Mouse (Mus musculus) A20 (cell line): ENCODE measurements around the gene Hfe2.
"Not testable (repeated sequence)": the region's sequence is repeated elsewhere in the genome, so short reads cannot be mapped to it uniquely, and the experiment has no call there.

Experiments
- DNase-seq: peaks from one replicate; pipeline ENCODE4 v3.0.0-alpha.2; 2011; ENCODE audit warnings: low read depth, low spot score

The Hfe2 gene

DNA sequence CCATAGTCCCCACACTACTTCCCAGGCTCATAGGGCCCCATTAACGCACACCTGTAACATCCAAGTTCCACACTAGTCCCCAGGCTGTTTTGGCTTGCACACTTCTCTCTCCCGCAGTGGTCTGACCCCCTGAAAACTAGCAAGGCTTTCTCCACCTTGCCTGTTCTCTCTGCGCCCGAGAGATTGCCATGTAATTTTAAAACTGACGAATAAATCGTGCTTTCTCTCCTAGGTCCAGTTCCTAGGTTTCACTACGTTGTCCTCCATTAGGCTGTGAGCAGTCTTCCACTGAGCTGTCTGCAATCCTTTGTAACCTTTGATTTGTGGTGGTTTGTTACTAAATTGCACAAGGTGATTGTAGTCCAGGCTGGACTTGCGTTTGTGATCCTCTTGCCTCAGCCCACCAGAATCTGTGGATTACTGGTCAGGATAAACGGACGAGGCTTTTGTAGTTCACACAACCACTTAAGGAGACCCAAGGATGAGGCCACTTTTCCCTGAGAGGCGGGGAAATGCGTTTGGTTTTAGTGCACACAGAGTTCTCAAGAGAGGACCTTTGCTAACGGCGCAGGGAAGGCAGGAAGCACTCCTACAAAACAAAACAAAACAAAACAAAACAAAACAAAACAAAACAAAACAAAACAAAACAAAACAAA is 28.2 kb upstream of the Hfe2 start:
- peak; percentile 54 for DNase-seq

DNA sequence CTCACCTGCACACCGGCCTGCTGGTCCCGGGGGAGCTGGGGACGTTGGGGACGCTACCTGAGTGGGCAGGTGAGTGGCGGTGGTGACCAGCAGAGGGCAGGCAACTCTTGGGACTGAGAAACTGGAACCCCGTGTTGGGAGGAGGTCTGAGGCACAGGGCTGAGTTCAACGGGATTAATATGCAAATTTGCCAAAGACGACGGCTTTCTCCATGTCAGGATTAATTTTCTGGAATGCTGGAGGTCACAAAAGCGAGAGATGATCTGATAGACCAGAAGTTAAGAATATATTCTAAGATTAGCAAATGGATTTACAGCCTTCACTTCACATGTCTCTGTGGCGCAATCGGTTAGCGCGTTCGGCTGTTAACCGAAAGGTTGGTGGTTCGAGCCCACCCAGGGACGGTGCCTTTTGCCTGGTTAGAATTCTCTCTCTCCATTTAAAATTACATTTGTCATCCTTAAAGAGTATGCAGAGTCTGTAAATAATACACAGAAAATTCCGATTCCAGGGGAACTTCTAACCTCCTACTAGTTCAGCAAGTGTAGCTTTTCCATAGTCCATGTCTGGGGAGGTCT is 27.4 kb upstream of the Hfe2 start:
- peak; percentile 89 for DNase-seq

DNA sequence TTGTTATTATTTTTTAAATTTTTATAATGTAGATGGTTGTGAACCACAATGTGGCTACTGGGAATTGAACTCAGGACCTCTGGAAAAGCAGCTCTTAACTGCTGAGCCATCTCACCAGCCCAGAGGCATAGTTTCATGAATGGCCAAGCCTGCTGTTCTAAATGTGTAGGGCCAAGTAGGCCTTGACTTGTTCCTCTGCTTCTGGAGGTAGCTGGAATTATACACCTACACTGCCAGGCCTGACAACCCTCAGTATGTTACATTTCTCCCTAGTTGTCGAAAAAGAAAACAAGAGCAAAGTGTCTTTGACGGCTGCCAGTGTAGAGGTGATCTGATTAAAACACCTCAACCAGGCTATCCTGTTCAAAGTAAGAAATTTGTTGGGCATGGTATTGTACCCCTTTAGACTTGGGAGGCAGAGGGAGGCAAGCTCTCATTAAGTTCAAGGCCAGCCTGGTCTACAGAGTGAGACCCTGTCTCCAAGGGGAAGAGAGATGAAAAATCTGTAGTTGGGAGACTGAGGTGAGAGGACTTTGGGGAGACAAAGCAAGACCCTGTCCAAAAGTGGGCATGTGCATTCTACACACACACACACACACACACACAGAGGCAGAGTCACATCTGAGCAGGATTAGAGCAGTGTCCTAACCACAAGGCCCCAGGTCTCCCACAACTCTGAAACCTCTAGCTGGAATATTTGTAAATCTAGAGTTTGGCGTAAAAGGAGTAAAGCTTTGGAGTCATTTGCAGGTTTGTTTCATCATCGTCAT is 26.3 kb upstream of the Hfe2 start:
- DNase-seq = peak; percentile 30

DNA sequence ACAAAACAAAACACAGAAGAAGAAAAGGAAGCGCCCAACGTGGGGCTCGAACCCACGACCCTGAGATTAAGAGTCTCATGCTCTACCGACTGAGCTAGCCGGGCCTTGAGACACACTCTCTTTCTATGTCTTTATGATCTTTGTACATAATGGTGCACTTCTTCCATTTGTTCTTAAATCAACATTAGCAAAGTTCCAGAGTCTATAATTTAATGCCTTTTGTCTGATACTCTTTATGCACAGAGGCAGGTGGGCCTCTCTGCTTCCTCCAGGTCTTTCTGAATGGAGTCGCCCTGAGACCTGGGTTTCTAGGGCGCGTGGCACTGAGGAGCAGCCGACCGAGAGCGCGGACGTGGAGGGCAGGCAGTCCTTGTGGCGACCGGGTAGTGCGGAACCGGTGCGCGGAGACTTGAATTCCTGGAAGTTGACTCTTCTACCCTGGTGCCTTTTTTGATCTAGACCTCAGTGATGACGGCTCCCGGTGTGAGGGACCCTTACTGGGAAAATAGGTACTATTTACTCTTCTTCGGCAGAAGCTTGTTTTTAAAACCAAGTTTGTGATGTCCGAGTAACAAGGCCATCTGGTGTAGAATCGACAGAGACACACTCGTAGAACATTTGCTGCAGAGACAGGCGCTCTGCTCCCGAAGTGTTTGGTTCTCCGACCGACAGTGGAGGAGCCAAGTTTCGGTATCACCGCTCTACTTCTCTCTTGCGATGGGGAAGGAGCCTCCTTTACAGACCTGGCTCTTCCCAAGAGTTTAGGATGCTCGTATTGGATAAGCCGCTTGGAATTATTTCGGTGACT is 25.3 kb upstream of the Hfe2 start:
- DNase-seq = peak; percentile 90

DNA sequence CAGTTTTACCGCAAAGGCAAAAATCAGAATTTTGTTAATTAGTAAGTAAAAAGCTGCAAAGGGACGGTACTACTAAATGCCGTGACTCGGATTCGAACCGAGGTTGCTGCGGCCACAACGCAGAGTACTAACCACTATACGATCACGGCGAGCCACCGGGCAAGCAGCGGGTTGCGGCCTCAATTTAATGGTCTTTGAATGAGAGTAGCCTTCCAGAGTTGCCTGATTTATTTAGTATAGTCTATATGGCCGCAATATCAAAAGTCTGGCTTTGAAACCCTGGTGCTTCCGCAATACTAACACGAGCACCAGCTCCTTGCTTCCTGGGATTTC is 24.7 kb upstream of the Hfe2 start:
- DNase-seq = peak; percentile 95

DNA sequence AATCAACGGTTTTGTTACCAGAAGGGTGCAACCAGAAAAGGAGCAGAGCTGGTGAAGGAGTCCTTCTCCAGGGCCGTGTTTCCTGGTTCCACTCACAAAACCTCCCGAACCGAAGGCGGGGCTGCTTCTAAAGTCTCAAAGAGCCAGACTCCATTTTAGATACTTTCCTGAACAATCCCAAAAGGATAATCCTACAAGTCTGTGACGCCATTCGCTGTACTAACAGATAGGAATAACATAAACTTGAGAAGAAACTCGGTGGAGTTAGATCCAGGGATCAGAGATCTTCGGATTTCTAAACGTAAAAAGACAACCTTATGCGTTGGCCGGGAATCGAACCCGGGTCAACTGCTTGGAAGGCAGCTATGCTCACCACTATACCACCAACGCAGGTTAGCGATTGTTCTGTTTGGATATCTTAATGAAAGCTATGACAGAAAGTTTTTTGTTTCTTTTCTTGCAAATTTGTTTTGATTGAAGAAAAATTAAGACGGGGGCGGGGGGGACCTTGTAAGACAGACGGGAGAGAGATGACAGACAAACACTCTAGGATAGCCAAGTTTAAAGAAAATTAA is 24.2 kb upstream of the Hfe2 start:
- DNase-seq = peak; percentile 92

DNA sequence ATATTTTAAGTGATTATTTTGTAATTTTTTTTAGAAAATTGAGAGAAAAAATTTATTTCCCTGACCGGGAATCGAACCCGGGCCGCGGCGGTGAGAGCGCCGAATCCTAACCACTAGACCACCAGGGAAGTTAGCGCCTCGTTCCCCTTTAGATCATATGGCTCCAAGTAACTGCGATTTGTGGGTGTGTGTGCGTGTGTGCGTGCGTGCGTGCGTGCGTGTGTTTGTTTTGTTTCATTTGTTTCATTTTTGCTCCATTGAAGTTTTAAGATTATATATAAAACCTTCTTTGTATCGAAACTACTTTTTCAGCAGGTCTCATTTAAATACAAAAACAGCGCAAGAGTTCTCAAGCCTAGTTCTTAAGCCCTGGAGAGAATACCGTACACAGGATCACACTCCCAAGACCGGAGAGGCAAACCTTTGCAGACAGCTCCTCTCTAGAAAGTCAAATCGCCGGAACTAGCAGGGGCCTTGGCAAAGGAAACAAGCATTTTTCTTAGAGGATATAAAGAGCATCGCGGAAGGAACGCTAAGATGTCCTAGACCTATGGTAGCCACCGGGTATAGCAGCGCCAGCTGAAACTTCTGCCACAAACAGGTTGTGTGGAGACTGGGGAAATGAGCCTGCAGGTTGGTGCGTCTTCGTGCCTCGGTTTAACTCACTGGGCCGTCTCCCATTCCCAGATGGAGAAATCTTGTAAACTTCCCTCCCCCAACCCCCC is 23.4 kb upstream of the Hfe2 start:
- DNase-seq = peak; percentile 87

DNA sequence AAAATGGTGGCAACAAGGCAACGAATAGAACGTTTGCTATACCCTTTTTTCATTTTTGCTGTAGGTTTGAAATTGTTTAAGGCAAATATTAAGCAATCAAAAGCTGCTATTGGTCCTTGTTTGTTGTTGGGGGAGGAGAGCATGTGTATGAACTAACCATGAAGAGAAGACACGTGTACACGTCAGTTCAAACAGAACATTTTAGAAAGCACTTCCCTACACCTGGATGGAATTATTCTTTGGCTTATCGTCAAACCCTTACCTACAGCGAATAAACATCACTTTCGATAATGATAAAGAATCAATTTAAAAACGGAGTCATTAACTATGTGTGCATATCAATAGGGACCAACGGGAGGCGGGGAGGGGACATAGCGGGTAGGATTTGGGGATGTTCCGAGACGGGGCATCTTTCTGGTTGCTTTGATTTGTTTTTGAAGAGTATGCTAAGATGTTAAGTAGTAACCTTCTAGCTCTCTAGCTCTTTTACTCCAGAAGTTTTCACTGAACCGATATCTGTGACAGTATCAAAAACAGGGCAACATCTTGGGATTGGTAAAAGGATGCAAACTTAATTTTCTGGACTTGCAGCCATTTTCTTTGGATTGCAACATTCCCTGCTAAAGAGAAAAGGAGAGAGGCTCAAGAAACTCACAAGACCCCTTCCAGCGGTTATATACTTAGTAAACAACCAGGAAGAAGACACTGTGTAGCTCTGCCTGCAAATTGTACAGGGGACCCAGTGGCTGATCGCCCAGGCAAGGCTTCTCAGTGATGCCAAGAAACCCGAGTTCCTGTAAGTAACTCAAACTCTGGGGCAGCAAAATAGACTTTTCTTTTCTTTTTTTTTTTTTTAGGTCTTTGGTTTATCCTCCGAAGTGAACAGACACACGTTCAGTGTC is 22.5 kb upstream of the Hfe2 start:
- DNase-seq = peak; percentile 72

DNA sequence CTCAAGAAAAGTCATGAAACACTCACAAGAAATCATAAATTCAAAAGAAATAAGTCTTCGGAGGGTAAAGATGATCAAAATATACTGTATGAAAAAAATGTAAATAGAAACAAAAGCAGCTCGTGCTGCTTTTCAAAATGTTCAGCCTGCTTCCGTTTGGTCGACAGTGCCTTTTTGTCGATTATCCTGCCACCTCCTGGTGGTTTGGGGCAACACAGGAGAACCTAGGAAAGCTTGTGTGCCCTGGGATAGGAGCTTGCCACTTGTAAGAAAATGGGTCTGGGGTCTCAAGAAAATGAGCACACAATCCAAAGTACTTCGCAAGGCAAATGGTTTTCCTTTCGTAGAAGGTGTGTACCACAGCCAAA is 21.9 kb upstream of the Hfe2 start:
- DNase-seq = peak; percentile 87

DNA sequence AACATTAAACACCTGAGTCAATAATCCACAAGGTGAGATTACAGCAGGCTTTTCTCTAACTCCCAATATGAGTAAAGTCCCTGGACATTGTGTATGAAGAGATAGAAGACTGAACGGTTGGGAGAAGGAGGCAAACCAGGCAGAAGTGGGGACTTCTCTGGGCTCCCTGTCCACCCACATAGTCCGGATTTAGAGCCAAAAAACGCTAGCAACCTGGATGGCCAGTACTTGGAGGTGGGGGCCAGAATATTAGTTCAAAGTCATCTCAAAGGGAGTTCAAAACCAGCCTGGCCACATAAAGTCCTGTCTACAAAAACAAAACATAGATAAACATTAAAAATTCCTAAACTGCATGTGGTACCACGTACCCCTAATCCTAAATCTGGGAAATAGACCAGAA is 21.0 kb upstream of the Hfe2 start:
- DNase-seq = no peak

DNA sequence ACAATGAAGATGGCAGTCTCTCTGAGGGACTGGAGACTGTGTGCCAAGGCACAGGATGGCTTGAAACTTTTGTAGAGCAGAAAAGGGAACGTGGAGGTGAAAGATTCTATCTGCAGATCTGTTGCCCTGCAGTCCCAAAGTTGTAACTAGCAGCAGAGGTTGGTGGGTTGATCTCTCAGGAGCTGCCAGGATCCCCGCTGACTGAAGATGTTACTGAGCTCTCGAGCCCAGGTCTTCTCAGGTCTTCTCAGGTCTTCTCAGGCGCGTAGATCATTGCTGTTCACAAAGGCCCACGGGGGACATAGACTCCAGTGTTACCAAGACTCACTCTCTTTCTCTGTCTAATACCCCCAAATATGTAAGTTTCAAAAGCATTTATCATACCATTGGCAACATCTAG is 20.0 kb upstream of the Hfe2 start:
- DNase-seq = no peak

DNA sequence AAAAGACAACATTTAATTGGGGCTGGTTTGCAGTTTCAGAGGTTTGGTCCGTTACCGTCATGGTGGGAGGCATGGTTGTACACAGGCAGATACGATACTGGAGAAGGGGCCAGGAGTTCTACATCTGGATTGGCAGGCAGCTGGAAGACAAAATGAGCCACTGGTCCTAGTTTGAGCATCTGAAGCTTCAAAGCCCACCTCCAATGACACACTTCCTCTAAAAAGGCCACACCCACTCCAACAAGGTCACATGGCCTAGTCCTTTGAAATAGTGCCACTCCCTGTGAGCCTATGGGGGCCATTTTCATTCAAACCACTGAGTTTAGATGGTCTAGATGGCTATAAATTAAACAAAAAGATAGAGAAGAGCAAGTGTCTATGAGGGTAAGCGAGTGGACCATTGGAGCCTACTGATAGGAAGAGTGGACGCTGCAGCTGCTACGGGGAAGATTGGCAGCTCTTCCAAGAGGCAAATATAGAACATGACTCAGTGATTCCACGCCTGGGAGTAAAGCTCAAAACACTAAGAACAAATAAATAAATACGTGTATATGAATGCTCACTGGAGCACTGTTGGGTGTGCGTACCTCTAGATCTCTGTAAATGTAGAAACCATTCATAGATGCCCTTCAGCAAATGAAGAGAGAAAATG is 18.4 kb upstream of the Hfe2 start:
- DNase-seq = no peak

DNA sequence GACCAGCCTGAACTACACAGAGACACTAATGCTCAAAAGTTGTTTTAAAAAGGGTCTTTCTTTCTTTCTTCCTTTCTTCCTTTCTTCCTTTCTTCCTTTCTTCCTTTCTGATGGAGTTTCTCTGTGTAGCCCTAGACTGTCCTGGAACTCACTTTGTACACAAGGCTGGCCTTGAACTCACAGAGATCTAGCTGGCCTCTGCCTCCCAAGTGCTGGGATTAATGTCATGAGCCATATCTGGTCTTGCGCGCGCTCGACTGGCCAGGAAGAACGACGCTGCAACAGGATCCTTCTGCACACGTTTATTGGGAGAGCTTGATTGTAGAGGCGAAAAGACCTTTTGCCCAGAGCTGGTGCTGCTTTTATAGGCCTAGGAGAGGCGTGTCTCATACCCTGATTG is 17.0 kb upstream of the Hfe2 start:
- DNase-seq = not testable (repeated sequence)

DNA sequence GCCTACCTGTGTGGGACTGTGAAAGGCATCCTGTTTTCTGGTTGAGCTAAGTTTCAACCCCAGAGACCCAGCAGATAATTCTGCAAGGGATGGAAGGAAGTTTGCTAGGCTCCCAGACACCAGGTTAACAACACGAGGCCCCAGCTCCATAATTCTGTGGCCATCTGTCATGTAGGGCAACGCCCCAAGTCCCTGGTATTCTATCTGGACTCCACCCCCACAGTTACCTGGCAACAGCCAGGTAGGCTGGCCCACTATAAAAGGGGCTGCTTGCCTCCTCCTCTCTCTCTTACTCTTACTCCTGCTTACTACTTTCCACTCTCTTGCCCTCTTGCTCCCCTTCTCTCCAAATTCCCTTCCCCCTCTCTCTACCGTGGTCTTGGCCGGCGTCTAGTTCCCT is 4.8 kb upstream of the Hfe2 start:
- no peak for DNase-seq

DNA sequence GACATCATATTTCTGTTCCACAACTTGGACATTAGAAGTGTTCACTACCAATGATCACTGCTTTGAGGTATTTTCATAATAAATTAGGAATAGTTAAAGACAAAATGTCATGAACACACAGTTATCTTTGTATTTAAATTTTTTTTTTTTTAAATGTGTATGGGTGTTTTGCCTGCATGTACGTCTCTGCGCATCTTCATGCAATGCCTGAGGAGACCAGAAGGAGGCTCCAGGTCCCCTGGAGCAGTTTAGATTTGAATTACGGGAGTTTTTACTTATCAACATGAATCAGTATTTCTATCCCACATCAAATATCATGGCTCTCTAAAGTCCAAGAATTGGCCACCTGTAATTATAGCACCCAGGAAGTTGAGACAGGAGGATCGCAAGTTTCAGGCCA is 2.8 kb upstream of the Hfe2 start:
- DNase-seq = peak; percentile 60

DNA sequence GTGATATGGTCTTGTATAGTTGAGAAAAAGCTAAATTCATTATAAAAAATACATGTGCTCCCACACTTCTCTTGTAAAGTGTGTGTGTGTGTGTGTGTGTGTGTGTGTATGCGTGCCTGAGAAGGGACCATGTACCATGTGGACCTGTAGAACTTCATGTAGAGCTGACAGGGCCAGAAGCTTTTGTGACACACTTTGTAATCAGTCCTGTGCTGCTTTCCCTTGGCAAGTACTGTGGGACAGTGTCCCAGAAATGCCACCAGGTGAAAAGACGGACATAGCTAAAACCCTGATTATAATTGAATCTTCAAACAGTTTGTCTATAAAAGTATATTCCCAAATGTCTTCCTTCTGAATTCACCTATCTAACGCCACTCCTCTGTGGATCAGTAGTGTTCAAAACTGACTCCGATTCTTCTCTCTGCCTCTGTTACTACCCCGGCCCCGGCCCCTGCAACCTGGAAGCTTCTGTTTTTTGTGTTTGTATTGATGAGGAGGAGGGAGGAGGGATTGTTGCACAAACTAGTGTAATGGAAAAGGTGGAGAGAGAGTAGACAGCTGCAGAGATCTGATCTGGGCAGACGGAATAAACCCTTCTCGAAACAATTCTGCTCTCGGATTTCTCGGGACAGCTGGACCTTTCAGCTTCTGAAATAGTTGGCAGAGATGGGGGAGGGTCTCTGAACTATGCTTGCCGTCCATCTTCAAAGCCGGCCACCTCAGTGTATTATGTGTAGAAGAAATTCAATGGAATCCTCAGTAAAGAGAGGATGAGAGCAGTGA is 753 bp upstream of the Hfe2 start:
- DNase-seq = no peak

DNA sequence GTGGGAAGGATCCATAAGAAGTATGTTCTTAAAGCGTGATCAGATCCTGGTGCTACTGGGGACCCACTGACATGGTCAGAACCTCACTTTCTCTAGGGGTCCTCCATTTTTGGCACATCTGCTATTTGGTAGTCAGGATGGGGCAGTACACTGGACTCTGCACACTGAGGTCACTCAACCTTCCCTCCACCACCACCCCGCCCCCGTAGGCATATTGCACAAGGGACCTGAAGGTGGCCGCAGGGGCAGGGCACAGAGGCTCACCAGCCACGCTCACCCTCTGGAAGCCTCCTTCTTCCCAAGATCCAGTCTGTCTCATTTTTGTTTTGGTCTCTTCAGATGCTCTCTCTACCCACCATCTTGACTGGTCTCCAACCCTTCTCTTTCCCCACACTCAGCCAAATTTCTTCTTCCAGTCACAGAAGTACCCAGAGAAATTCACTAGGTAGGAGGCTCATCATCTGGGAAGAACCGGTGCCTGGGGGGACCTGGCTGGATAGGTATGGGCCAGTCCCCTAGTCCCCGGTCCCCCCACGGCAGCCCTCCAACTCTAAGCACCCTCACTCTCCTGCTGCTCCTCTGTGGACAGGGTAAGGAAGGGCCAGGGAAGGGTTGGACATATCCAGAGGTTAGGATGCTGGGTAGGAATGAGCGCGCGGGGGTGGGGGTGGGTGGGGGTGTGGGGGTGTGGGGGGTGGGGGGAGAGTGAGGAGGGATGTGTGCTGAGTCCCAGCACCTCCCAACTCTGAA is 1.2 kb downstream of the Hfe2 start:
- no peak for DNase-seq

DNA sequence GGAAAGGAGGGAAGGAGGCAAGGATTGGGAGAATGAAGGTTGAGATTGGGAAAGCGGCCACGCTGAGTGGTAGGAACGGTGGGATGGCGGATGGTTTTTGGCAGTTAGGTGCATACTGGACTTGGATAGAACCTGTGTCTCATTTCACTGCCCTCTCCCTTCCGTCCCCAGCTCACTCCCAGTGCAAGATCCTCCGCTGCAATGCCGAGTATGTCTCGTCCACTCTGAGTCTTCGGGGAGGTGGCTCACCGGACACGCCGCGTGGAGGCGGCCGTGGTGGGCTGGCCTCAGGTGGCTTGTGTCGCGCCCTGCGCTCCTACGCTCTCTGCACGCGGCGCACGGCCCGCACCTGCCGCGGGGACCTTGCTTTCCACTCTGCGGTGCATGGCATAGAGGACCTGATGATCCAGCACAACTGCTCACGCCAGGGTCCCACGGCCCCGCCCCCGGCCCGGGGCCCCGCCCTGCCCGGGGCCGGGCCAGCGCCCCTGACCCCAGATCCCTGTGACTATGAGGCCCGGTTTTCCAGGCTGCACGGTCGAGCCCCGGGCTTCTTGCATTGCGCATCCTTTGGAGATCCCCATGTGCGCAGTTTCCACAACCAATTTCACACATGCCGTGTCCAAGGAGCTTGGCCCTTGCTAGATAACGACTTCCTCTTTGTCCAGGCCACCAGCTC is 2.0 kb downstream of the Hfe2 start:
- no peak for DNase-seq
